Mouse (Mus musculus) spleen, postnatal 14 days (tissue): ENCODE results near the gene Chd1l.

ENCODE experiments used
- DNase-seq, 2 experiments: peaks; one replicate each; pipeline ENCODE4 v3.0.0; 2021 to 2022; ENCODE audit warnings: low spot score in 2 of 2

The Chd1l gene

GRCm38 (mm10) chr3:97524835-97525234 lies 85.2 kb downstream of the Chd1l start:
- peak in 1 of 2 experiments; percentile 27 for DNase-seq

- no peak for DNase-seq
These were observed 87.9 kb downstream of the Chd1l start for GRCm38 (mm10) chr3:97521946-97522731.

GRCm38 (mm10) chr3:97519883-97520282 lies 90.1 kb downstream of the Chd1l start:
- DNase-seq: no peak

DNA sequence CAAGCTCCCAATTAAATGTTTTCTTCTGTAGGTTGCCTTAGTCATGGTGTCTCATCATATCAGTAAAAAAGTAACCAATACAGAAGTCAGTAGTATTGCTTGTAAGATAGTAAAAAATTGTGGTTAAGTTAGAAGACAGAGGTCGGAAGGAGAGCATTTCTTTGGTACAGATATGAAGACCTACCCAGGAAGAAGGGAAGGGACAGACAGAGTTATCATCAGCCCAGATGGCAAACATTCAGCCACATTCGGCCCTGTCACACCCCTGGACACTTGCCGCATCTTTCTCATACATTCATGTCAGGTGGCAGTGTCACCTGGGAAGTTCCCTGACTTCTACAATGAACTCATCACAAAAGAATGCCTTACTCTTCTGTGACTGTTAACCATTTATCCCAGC lies 97.7 kb downstream of the Chd1l start:
- DNase-seq: no peak
